Mouse (Mus musculus) intestine, postnatal 0 days (tissue): Measurements from ENCODE around the gene Fermt2. TPM values are rescaled to one million over a fixed set of nuclear protein-coding genes. Genes with fewer than 3 reads are reported as not detected.

Source experiments
- ATAC-seq: fragments of 200-750 bp; cut with Nextera tagmentation; 2 replicates; pipeline ENCODE4 v1.8.0; 2017; ENCODE audit warnings: mild to moderate bottlenecking, moderate TSS enrichment, moderate library complexity
- H3K27ac ChIP-seq: fragments of 300-500 bp; sonication (generic); 2 replicates; pipeline ENCODE4 v1.5.1; 2014; ENCODE audit warnings: mild to moderate bottlenecking, low read depth, low read length, moderate library complexity
- H3K27me3 ChIP-seq: fragments of 300-500 bp; sonication (generic); replicated peaks from 2 replicates; pipeline ENCODE4 v1.6.1; 2014; ENCODE audit warnings: low read length, mixed read lengths; ENCODE audit not compliant: control insufficient read depth, insufficient read depth
- H3K36me3 ChIP-seq: fragments of 300-500 bp; sonication (generic); 2 replicates; pipeline ENCODE4 v1.6.1; 2014; ENCODE audit warnings: mild to moderate bottlenecking, moderate library complexity; ENCODE audit not compliant: control insufficient read depth, insufficient read depth
- H3K4me1 ChIP-seq: fragments of 300-500 bp; sonication (generic); replicated peaks from 2 replicates; pipeline ENCODE4 v1.6.1; 2014; ENCODE audit warnings: antibody characterized with exemption, low read length, mixed read lengths; ENCODE audit not compliant: control insufficient read depth, insufficient read depth
- H3K4me2 ChIP-seq: fragments of 300-500 bp; sonication (generic); replicated peaks from 2 replicates; pipeline ENCODE4 v1.6.1; 2014; ENCODE audit warnings: low read depth, mild to moderate bottlenecking, moderate library complexity
- H3K4me3 ChIP-seq: fragments of 300-500 bp; sonication (generic); 2 replicates; pipeline ENCODE4 v1.5.1; 2014; ENCODE audit warnings: low read depth, low read length
- H3K9ac ChIP-seq: fragments of 300-500 bp; sonication (generic); 2 replicates; pipeline ENCODE4 v1.6.1; 2014; ENCODE audit warnings: mild to moderate bottlenecking, low read depth, low read length
- H3K9me3 ChIP-seq: fragments of 300-500 bp; sonication (generic); 2 replicates; pipeline ENCODE4 v1.6.1; 2016; ENCODE audit warnings: mixed run types; ENCODE audit not compliant: control insufficient read depth
- CTCF ChIP-seq: sonication (generic); IDR thresholded peaks from 2 replicates; pipeline ENCODE4 v1.5.1; 2016; ENCODE audit warnings: low read depth, mild to moderate bottlenecking, control low read depth, antibody characterized with exemption, moderate library complexity
- WGBS: fragments of 180-500 bp; shearing (Covaris S2); extraction: QIAGEN DNeasy Blood & Tissue Kit; methylation state at CpG from one replicate; pipeline ENCODE4 v1.1.7; 2014; 5-methylcytosine and 5-hydroxymethylcytosine counted together
- polyA plus RNA-seq: library from polyadenylated mRNA; unstranded; fragments of >200 nt; fragmentation: Nextera tagmentation; extraction: Ambion mirVana; gene quantifications from 2 replicates; pipeline ENCODE4 v1.2.1, GENCODE M21; 2015

Gene Fermt2
- polyA plus RNA-seq, 1 experiment from 2014 or later = 138 TPM

GRCm38 (mm10) chr14:45463599-45463998, 66.3 kb downstream of the Fermt2 start:
- peaks cover 6% of the 10 kb centered on the region for H3K4me1 ChIP-seq
- no peak overlapping the region for H3K9ac ChIP-seq
- peaks cover 51% of the 10 kb centered on the region; the same call in 1 of the 2 replicates for H3K36me3 ChIP-seq
- H3K4me2 ChIP-seq = peak overlapping the region; percentile 40
- peak overlapping the region; percentile 60; the same call in 1 of the 2 replicates for H3K27ac ChIP-seq
- 12% methylated on average over 10 of the region's 10 CpGs for WGBS
- H3K9me3 ChIP-seq = no peaks in the 10 kb centered on the region
- TF ChIP-seq CTCF = no peak
- peak; percentile 69 for ATAC-seq
- H3K4me3 ChIP-seq = no peak overlapping the region
- H3K27me3 ChIP-seq = no peaks in the 10 kb centered on the region

- no peak for TF ChIP-seq CTCF
- 78% methylated on average over 10 of the region's 10 CpGs for WGBS
- Histone ChIP-seq H3K4me3 (no peak overlapping the region), H3K27ac (peak overlapping the region; percentile 60; the same call in 1 of the 2 replicates), H3K27me3 (no peaks in the 10 kb centered on the region), H3K36me3 (peaks cover 54% of the 10 kb centered on the region; the same call in 1 of the 2 replicates), H3K9me3 (no peaks in the 10 kb centered on the region), H3K9ac (no peak overlapping the region), H3K4me2 (no peak overlapping the region; the same call in 1 of the 2 replicates), H3K4me1 (peaks cover 6% of the 10 kb centered on the region)
- no peak for ATAC-seq
Measured at GRCm38 (mm10) chr14:45462875-45463475, 66.9 kb downstream of the Fermt2 start.

- peaks cover 6% of the 10 kb centered on the region for H3K4me1 ChIP-seq
- no peak overlapping the region for H3K4me2 ChIP-seq
- TF ChIP-seq CTCF = no peak
- no peak overlapping the region for H3K27ac ChIP-seq
- H3K27me3 ChIP-seq = no peaks in the 10 kb centered on the region
- H3K9me3 ChIP-seq = no peaks in the 10 kb centered on the region
- H3K36me3 ChIP-seq = peaks cover 49% of the 10 kb centered on the region; the same call in 1 of the 2 replicates
- no peak overlapping the region for H3K4me3 ChIP-seq
- WGBS = 81% methylated on average over 6 of the region's 6 CpGs
- ATAC-seq = no peak
- H3K9ac ChIP-seq = no peak overlapping the region
Measured at GRCm38 (mm10) chr14:45462374-45462773, 67.5 kb downstream of the Fermt2 start.

GRCm38 (mm10) chr14:45461945-45462344, 68.0 kb downstream of the Fermt2 start:
- no peaks in the 10 kb centered on the region for H3K27me3 ChIP-seq
- no peak overlapping the region for H3K27ac ChIP-seq
- H3K4me1 ChIP-seq = peaks cover 6% of the 10 kb centered on the region
- no peak for TF ChIP-seq CTCF
- no peak overlapping the region for H3K4me3 ChIP-seq
- H3K9me3 ChIP-seq = no peaks in the 10 kb centered on the region
- WGBS = 90% methylated on average over 6 of the region's 6 CpGs
- no peak for ATAC-seq
- H3K9ac ChIP-seq = no peak overlapping the region
- peaks cover 47% of the 10 kb centered on the region; the same call in 1 of the 2 replicates for H3K36me3 ChIP-seq
- H3K4me2 ChIP-seq = no peak overlapping the region

- H3K9me3 ChIP-seq = no peaks in the 10 kb centered on the region
- H3K27me3 ChIP-seq = no peaks in the 10 kb centered on the region
- peaks cover 34% of the 10 kb centered on the region; the same call in 1 of the 2 replicates for H3K36me3 ChIP-seq
- H3K27ac ChIP-seq = no peak overlapping the region
- peaks cover 6% of the 10 kb centered on the region for H3K4me1 ChIP-seq
- H3K9ac ChIP-seq = no peak overlapping the region
- H3K4me3 ChIP-seq = no peak overlapping the region
- no peak overlapping the region for H3K4me2 ChIP-seq
- 93% methylated on average over 10 of the region's 10 CpGs for WGBS
- no peak for ATAC-seq
- no peak for TF ChIP-seq CTCF
Measured at GRCm38 (mm10) chr14:45460491-45460890, 69.4 kb downstream of the Fermt2 start.

GRCm38 (mm10) chr14:45459877-45460276, 70.0 kb downstream of the Fermt2 start:
- ATAC-seq = no peak
- Histone ChIP-seq H3K27ac (no peak overlapping the region), H3K4me2 (no peak overlapping the region), H3K9me3 (no peaks in the 10 kb centered on the region), H3K27me3 (no peaks in the 10 kb centered on the region), H3K9ac (no peak overlapping the region), H3K36me3 (peaks cover 32% of the 10 kb centered on the region; the same call in 1 of the 2 replicates), H3K4me3 (no peak overlapping the region), H3K4me1 (peaks cover 6% of the 10 kb centered on the region)
- TF ChIP-seq CTCF = no peak
- 92% methylated on average over 14 of the region's 14 CpGs for WGBS
